Mouse (Mus musculus): ENCODE data around the gene Tut1. TPM values are rescaled to one million over a fixed set of nuclear protein-coding genes. Genes with fewer than 3 reads are reported as not detected.
"Not testable (repeated sequence)": the region's sequence is repeated elsewhere in the genome, so short reads cannot be mapped to it uniquely, and the experiment has no call there.

Tut1 gene
- polyA plus RNA-seq, 1 experiment = 38.2 TPM

GRCm38 (mm10) chr19:8996601-8997000, 43.0 kb downstream of the Tut1 start:
- no peaks in the 10 kb centered on the region for H3K27me3 ChIP-seq (ENCODE audit: control insufficient read depth, insufficient read depth, low read length)
- TF ChIP-seq CTCF (IDR thresholded peaks at IDR 0.05; ENCODE audit: control insufficient read depth, insufficient read depth, insufficient replicate concordance, low read depth, low read length) (no peak), POLR2A (IDR thresholded peaks at IDR 0.05; ENCODE audit: control insufficient read depth, low read depth, low read length) (no peak)
- no peaks in the 10 kb centered on the region for H3K36me3 ChIP-seq (ENCODE audit: control insufficient read depth, insufficient read depth, low read length)
- H3K4me1 ChIP-seq (ENCODE audit: control insufficient read depth, insufficient read depth, low read length) = peaks cover 4% of the 10 kb centered on the region; the same call in 1 of the 2 replicates
- no peak overlapping the region for H3K4me3 ChIP-seq (ENCODE audit: control insufficient read depth, low read depth, low read length)
- no peak overlapping the region for H3K27ac ChIP-seq (ENCODE audit: control insufficient read depth, insufficient read depth, low read depth, low read length)

- H3K4me3 ChIP-seq (ENCODE audit: control insufficient read depth, low read depth, low read length) = no peak overlapping the region
These were observed 43.9 kb downstream of the Tut1 start for GRCm38 (mm10) chr19:8997546-8997945.

GRCm38 (mm10) chr19:8998546-8998945, 44.9 kb downstream of the Tut1 start:
- Histone ChIP-seq H3K4me1 (ENCODE audit: control insufficient read depth, insufficient read depth, low read length) (peaks cover 4% of the 10 kb centered on the region; the same call in 1 of the 2 replicates), H3K4me3 (ENCODE audit: control insufficient read depth, low read depth, low read length) (no peak overlapping the region), H3K36me3 (ENCODE audit: control insufficient read depth, insufficient read depth, low read length) (no peaks in the 10 kb centered on the region), H3K27ac (ENCODE audit: control insufficient read depth, insufficient read depth, low read depth, low read length) (no peak overlapping the region), H3K27me3 (ENCODE audit: control insufficient read depth, insufficient read depth, low read length) (no peaks in the 10 kb centered on the region)
- TF ChIP-seq CTCF (IDR thresholded peaks at IDR 0.05; ENCODE audit: control insufficient read depth, insufficient read depth, insufficient replicate concordance, low read depth, low read length) (no peak), POLR2A (IDR thresholded peaks at IDR 0.05; ENCODE audit: control insufficient read depth, low read depth, low read length) (no peak)

More at GRCm38 (mm10) chr19:8997546-8997945, 43.9 kb downstream of the Tut1 start:
- Histone ChIP-seq H3K27me3 (ENCODE audit: control insufficient read depth, insufficient read depth, low read length) (no peaks in the 10 kb centered on the region), H3K27ac (ENCODE audit: control insufficient read depth, insufficient read depth, low read depth, low read length) (peak overlapping the region; percentile 45; the same call in 1 of the 2 replicates), H3K4me1 (ENCODE audit: control insufficient read depth, insufficient read depth, low read length) (peaks cover 4% of the 10 kb centered on the region; the same call in 1 of the 2 replicates), H3K36me3 (ENCODE audit: control insufficient read depth, insufficient read depth, low read length) (no peaks in the 10 kb centered on the region)
- TF ChIP-seq POLR2A (IDR thresholded peaks at IDR 0.05; ENCODE audit: control insufficient read depth, low read depth, low read length) (no peak), CTCF (IDR thresholded peaks at IDR 0.05; ENCODE audit: control insufficient read depth, insufficient read depth, insufficient replicate concordance, low read depth, low read length) (no peak)

- Histone ChIP-seq H3K36me3 (ENCODE audit: control insufficient read depth, insufficient read depth, low read length) (no peaks in the 10 kb centered on the region), H3K27ac (ENCODE audit: control insufficient read depth, insufficient read depth, low read depth, low read length) (no peak overlapping the region), H3K27me3 (ENCODE audit: control insufficient read depth, insufficient read depth, low read length) (no peaks in the 10 kb centered on the region), H3K4me3 (ENCODE audit: control insufficient read depth, low read depth, low read length) (peak overlapping the region; percentile 22; the same call in 1 of the 2 replicates), H3K4me1 (ENCODE audit: control insufficient read depth, insufficient read depth, low read length) (peaks cover 4% of the 10 kb centered on the region; the same call in 1 of the 2 replicates)
- TF ChIP-seq CTCF (IDR thresholded peaks at IDR 0.05; ENCODE audit: control insufficient read depth, insufficient read depth, insufficient replicate concordance, low read depth, low read length) (no peak), POLR2A (IDR thresholded peaks at IDR 0.05; ENCODE audit: control insufficient read depth, low read depth, low read length) (no peak)
These were observed 45.6 kb downstream of the Tut1 start for GRCm38 (mm10) chr19:8999223-8999622.

- not testable (repeated sequence) for H3K27me3 ChIP-seq (ENCODE audit: control insufficient read depth, insufficient read depth, low read length); H3K36me3 ChIP-seq (ENCODE audit: control insufficient read depth, insufficient read depth, low read length); H3K4me1 ChIP-seq (ENCODE audit: control insufficient read depth, insufficient read depth, low read length); H3K27ac ChIP-seq (ENCODE audit: control insufficient read depth, insufficient read depth, low read depth, low read length); H3K4me3 ChIP-seq (ENCODE audit: control insufficient read depth, low read depth, low read length)
These were observed 53.3 kb downstream of the Tut1 start for GRCm38 (mm10) chr19:9006915-9007314.

Other genes starting within 250 kb of the Tut1 start
- gene Slc3a2, start 230.5 kb upstream of the Tut1 start, polyA plus RNA-seq (2012; rRNA removed) = 111 and 121 TPM in 2 replicates
- 18.3 and 21.8 TPM in 2 replicates for gene Wdr74, start 218.0 kb upstream of the Tut1 start, polyA plus RNA-seq (2012; rRNA removed)
- gene 1700092M07Rik, start 213.1 kb upstream of the Tut1 start, polyA plus RNA-seq (2012; rRNA removed) = 670 and 676 TPM in 2 replicates
- 61.5 and 62.8 TPM in 2 replicates for gene Stx5a, start 212.4 kb upstream of the Tut1 start, polyA plus RNA-seq (2012; rRNA removed)
- 166 and 174 TPM in 2 replicates for gene Nxf1, start 196.8 kb upstream of the Tut1 start, polyA plus RNA-seq (2012; rRNA removed)
- gene Tmem223, start 182.9 kb upstream of the Tut1 start, polyA plus RNA-seq (2012; rRNA removed) = 15.8 and 17.0 TPM in 2 replicates
- gene Tmem179b, start 179.4 kb upstream of the Tut1 start, polyA plus RNA-seq (2012; rRNA removed) = 29.7 and 30.8 TPM in 2 replicates
- gene Taf6l, start 167.4 kb upstream of the Tut1 start, polyA plus RNA-seq (2012; rRNA removed) = 28.1 and 36.2 TPM in 2 replicates
- 38.4 and 48.4 TPM in 2 replicates for gene Polr2g, start 155.3 kb upstream of the Tut1 start, polyA plus RNA-seq (2012; rRNA removed)
- gene Zbtb3, start 151.3 kb upstream of the Tut1 start, polyA plus RNA-seq (2012; rRNA removed) = 40.5 and 44.2 TPM in 2 replicates
- 6.8 and 7.9 TPM in 2 replicates for gene Ttc9c, start 134.5 kb upstream of the Tut1 start, polyA plus RNA-seq (2012; rRNA removed)
- 12.9 and 14.9 TPM in 2 replicates for gene Hnrnpul2, start 133.8 kb upstream of the Tut1 start, polyA plus RNA-seq (2012; rRNA removed)
- 0.64 and 1.9 TPM in 2 replicates for gene AC129217.1, start 124.1 kb upstream of the Tut1 start, polyA plus RNA-seq (2012; rRNA removed)
- gene Bscl2, start 116.4 kb upstream of the Tut1 start, polyA plus RNA-seq (2012; rRNA removed) = 743 and 750 TPM in 2 replicates
- 2.0 and 2.4 TPM in 2 replicates for gene Gng3, start 114.7 kb upstream of the Tut1 start, polyA plus RNA-seq (2012; rRNA removed)
- 0.37 and 0.40 TPM in 2 replicates for gene Lrrn4cl, start 103.1 kb upstream of the Tut1 start, polyA plus RNA-seq (2012; rRNA removed)
- 83.7 and 92.2 TPM in 2 replicates for gene Ubxn1, start 82.4 kb upstream of the Tut1 start, polyA plus RNA-seq (2012; rRNA removed)
- 40.0 and 41.0 TPM in 2 replicates for gene Uqcc3, start 72.9 kb upstream of the Tut1 start, polyA plus RNA-seq (2012; rRNA removed)
- 1.1 and 1.9 TPM in 2 replicates for gene Lbhd1, start 70.1 kb upstream of the Tut1 start, polyA plus RNA-seq (2012; rRNA removed)
- gene Gm49403, start 69.9 kb upstream of the Tut1 start, polyA plus RNA-seq (2012; rRNA removed) = not detected in 2 replicates
- 48.2 and 48.4 TPM in 2 replicates for gene 1810009A15Rik, start 65.0 kb upstream of the Tut1 start, polyA plus RNA-seq (2012; rRNA removed)
- 1.1 TPM in 1 of 2 replicates, not detected in the other for gene Gm49416, start 64.9 kb upstream of the Tut1 start, polyA plus RNA-seq (2012; rRNA removed)
- 6.6 and 6.7 TPM in 2 replicates for gene Ints5, start 60.8 kb upstream of the Tut1 start, polyA plus RNA-seq (2012; rRNA removed)
- 49.9 and 57.0 TPM in 2 replicates for gene Ganab, start 55.8 kb upstream of the Tut1 start, polyA plus RNA-seq (2012; rRNA removed)
- 19.5 and 20.4 TPM in 2 replicates for gene B3gat3, start 33.5 kb upstream of the Tut1 start, polyA plus RNA-seq (2012; rRNA removed)
- 11.6 and 13.7 TPM in 2 replicates for gene Rom1, start 24.5 kb upstream of the Tut1 start, polyA plus RNA-seq (2012; rRNA removed)
- 4.9 and 5.7 TPM in 2 replicates for gene Eml3, start 24.3 kb upstream of the Tut1 start, polyA plus RNA-seq (2012; rRNA removed)
- 14.0 and 14.5 TPM in 2 replicates for gene Mta2, start 12.0 kb upstream of the Tut1 start, polyA plus RNA-seq (2012; rRNA removed)
- gene Eef1g, start 13.2 kb downstream of the Tut1 start, polyA plus RNA-seq (2012; rRNA removed) = 442 and 506 TPM in 2 replicates
- 1.6 and 2.3 TPM in 2 replicates for gene Ahnak, start 35.4 kb downstream of the Tut1 start, polyA plus RNA-seq (2012; rRNA removed)
- 0.41 TPM in 1 of 2 replicates, not detected in the other for gene Scgb1a1, start 134.1 kb downstream of the Tut1 start, polyA plus RNA-seq (2012; rRNA removed)
- gene Asrgl1, start 181.8 kb downstream of the Tut1 start, polyA plus RNA-seq (2012; rRNA removed) = 232 and 259 TPM in 2 replicates